Mouse (Mus musculus): ENCODE data around the gene Spag9. TPM values are rescaled to one million over a fixed set of nuclear protein-coding genes. Genes with fewer than 3 reads are reported as not detected.
A peak's percentile ranks its signal among the peaks of the same experiment; 100 is the strongest.

The Spag9 gene
- polyA plus RNA-seq, 1 experiment from 2014 or later = 10.0 TPM

GRCm38 (mm10) chr11:93963013-93963412 lies 32.9 kb upstream of the Spag9 start:
- DNase-seq = no peak
- H3K27ac ChIP-seq = no peak overlapping the region
- H3K27me3 ChIP-seq = no peaks in the 10 kb centered on the region
- peaks cover 19% of the 10 kb centered on the region for H3K4me1 ChIP-seq (replicated peaks)
- H3K9me3 ChIP-seq (replicated peaks) = no peaks in the 10 kb centered on the region
- H3K4me3 ChIP-seq (replicated peaks) = no peak overlapping the region
- H3K4me2 ChIP-seq = no peak overlapping the region
- H3K9ac ChIP-seq = no peak overlapping the region
- 84% methylated on average over 4 of the region's 4 CpGs for WGBS (ENCODE audit: insufficient replicate concordance)
- peaks cover 78% of the 10 kb centered on the region for H3K36me3 ChIP-seq
- ATAC-seq (ENCODE audit: low read depth) = no peak

DNA sequence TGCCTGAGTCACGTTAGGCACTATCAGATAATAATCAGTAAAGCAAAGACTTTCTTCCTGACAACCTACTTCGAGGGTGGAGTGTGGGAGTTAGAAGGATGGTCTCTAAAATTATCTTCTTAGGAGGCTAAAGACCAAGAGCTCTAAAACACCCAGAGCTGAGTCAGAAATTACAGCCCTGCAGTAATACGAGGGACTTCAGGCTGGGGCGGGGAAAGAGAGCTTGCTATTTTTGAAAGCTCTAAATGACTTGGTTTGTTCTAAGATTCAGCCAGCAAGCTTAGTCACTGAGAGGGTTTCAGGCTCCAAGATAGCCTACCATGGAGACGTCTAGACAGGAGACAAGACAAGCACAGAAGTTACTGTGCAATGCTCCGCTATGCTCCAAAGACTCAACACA lies 30.5 kb upstream of the Spag9 start:
- Histone ChIP-seq H3K27me3 (no peaks in the 10 kb centered on the region), H3K27ac (no peak overlapping the region), H3K9me3 (replicated peaks) (no peaks in the 10 kb centered on the region), H3K4me1 (replicated peaks) (peaks cover 29% of the 10 kb centered on the region), H3K4me3 (replicated peaks) (no peak overlapping the region), H3K36me3 (peaks cover 54% of the 10 kb centered on the region), H3K4me2 (0 out of 2 replicates have a peak overlapping the region, but pooled peaks have one; percentile 2), H3K9ac (no peak overlapping the region)
- ATAC-seq (ENCODE audit: low read depth) = no peak
- WGBS (ENCODE audit: insufficient replicate concordance) = 68% methylated on average over 6 of the region's 6 CpGs
- DNase-seq = no peak

- DNase-seq = peak; percentile 27
- peak overlapping the region; percentile 89 for H3K4me2 ChIP-seq
- no peaks in the 10 kb centered on the region for H3K27me3 ChIP-seq
- peaks cover 36% of the 10 kb centered on the region for H3K36me3 ChIP-seq
- peak overlapping the region; percentile 85 for H3K9ac ChIP-seq
- no peaks in the 10 kb centered on the region for H3K9me3 ChIP-seq (replicated peaks)
- H3K27ac ChIP-seq = peak overlapping the region; percentile 76
- H3K4me1 ChIP-seq (replicated peaks) = peaks cover 29% of the 10 kb centered on the region
- no peak for ATAC-seq (ENCODE audit: low read depth)
- WGBS (ENCODE audit: insufficient replicate concordance) = 2% methylated on average over 11 of the region's 11 CpGs
- peak overlapping the region; percentile 83 for H3K4me3 ChIP-seq (replicated peaks)
Measured at GRCm38 (mm10) chr11:93967381-93967780, 28.5 kb upstream of the Spag9 start.

GRCm38 (mm10) chr11:93968005-93968847 lies 27.7 kb upstream of the Spag9 start, which contains the start of the genes Gm20390 and Nme1:
Gm20390 (minus strand) TSS chr11:93968293.
Nme1 (minus strand) TSS chr11:93968521.
- peak within 1 kb of the TSS; percentile 83 for H3K4me3 ChIP-seq (replicated peaks)
- H3K4me2 ChIP-seq = peak within 1 kb of the TSS; percentile 89
- H3K36me3 ChIP-seq = peaks cover 28% of the 10 kb centered on the region
- H3K27me3 ChIP-seq = no peaks in the 10 kb centered on the region
- peak within 1 kb of the TSS; percentile 76 for H3K27ac ChIP-seq
- under 1% methylated on average over 40 of the region's 40 CpGs for WGBS (ENCODE audit: insufficient replicate concordance)
- peaks cover 29% of the 10 kb centered on the region for H3K4me1 ChIP-seq (replicated peaks)
- H3K9ac ChIP-seq = peak within 1 kb of the TSS; percentile 85
- H3K9me3 ChIP-seq (replicated peaks) = no peaks in the 10 kb centered on the region
- DNase-seq (peak; percentile 95), ATAC-seq (ENCODE audit: low read depth) (peak; percentile 96)

DNA sequence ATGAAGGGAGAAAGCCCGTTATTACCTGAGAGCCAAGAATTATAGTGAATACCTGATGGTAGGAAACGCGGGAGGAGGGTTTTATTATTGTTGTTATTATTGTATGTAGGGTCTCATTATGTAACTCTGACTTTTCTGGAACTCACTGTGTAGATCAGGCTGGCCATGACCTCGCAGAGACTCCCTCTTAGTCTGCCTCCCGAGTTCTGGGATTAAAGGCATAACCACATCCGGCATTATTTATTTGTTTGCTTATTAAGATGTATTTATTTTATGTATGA lies 27.1 kb upstream of the Spag9 start:
- Histone ChIP-seq H3K27ac (peak overlapping the region; percentile 76), H3K4me1 (replicated peaks) (peaks cover 29% of the 10 kb centered on the region), H3K27me3 (no peaks in the 10 kb centered on the region), H3K9ac (peak overlapping the region; percentile 85), H3K9me3 (replicated peaks) (no peaks in the 10 kb centered on the region), H3K4me2 (peak overlapping the region; percentile 89), H3K4me3 (replicated peaks) (peak overlapping the region; percentile 83), H3K36me3 (peaks cover 22% of the 10 kb centered on the region)
- no peak for ATAC-seq (ENCODE audit: low read depth)
- no peak for DNase-seq
- WGBS (ENCODE audit: insufficient replicate concordance) = 31% methylated on average over 6 of the region's 6 CpGs

DNA sequence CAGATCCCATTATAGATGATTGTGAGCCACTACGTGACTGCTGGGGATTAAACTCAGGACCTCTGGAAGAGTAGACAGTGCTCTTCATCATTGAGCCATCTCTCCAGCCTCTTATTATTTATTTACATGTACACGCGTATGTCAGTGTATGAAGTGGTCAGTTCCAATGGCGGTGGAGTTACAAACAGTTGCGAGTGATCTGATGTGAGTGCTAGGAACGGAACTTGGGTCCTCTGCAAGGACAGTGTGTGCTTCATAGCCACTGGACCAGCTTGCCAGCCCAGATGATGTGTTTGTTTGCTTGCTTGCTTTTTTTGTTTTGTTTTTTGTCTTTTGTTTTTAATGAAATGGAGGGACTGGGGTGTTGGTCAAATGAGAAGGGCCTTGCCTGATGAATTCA lies 26.7 kb upstream of the Spag9 start:
- H3K27me3 ChIP-seq = no peaks in the 10 kb centered on the region
- no peak for DNase-seq
- H3K4me2 ChIP-seq = peak overlapping the region; percentile 89
- no peaks in the 10 kb centered on the region for H3K9me3 ChIP-seq (replicated peaks)
- H3K27ac ChIP-seq = no peak overlapping the region
- peaks cover 29% of the 10 kb centered on the region for H3K4me1 ChIP-seq (replicated peaks)
- ATAC-seq (ENCODE audit: low read depth) = no peak
- H3K36me3 ChIP-seq = peaks cover 19% of the 10 kb centered on the region
- H3K4me3 ChIP-seq (replicated peaks) = peak overlapping the region; percentile 83; the same call in 1 of the 2 replicates
- WGBS (ENCODE audit: insufficient replicate concordance) = 88% methylated on average over 6 of the region's 6 CpGs
- H3K9ac ChIP-seq = no peak overlapping the region

GRCm38 (mm10) chr11:93969799-93970198 lies 26.1 kb upstream of the Spag9 start:
- Histone ChIP-seq H3K27me3 (no peaks in the 10 kb centered on the region), H3K9ac (no peak overlapping the region), H3K27ac (no peak overlapping the region), H3K4me1 (replicated peaks) (peaks cover 29% of the 10 kb centered on the region), H3K36me3 (peaks cover 12% of the 10 kb centered on the region), H3K4me2 (no peak overlapping the region), H3K9me3 (replicated peaks) (no peaks in the 10 kb centered on the region), H3K4me3 (replicated peaks) (no peak overlapping the region)
- DNase-seq (no peak), ATAC-seq (ENCODE audit: low read depth) (no peak)
- 61% methylated on average over 1 of the region's 1 CpGs for WGBS (ENCODE audit: insufficient replicate concordance)

DNA sequence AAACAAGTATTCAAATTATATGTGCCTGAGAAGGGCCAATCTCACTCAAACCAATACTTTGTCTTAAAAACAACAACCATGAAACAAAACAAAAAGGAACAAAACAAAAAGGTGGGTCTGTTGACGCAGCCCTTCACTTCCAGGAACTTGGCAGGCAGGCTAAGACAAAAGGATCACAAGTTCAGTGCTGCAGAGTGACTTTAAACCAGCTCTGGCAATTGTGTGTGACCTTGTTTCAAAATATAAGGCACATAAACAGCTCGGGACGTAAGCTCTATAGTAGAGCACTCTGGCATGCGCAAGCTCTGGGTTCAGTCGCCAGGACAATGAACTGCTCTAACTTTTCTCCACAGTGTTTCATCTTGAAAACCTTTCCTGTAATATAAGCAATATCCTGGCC lies 22.9 kb upstream of the Spag9 start:
- H3K36me3 ChIP-seq = no peaks in the 10 kb centered on the region
- peaks cover 10% of the 10 kb centered on the region for H3K4me1 ChIP-seq (replicated peaks)
- 75% methylated on average over 5 of the region's 5 CpGs for WGBS (ENCODE audit: insufficient replicate concordance)
- H3K9ac ChIP-seq = no peak overlapping the region
- H3K27ac ChIP-seq = no peak overlapping the region
- no peak overlapping the region for H3K4me3 ChIP-seq (replicated peaks)
- DNase-seq (no peak), ATAC-seq (ENCODE audit: low read depth) (no peak)
- H3K4me2 ChIP-seq = no peak overlapping the region
- H3K9me3 ChIP-seq (replicated peaks) = no peaks in the 10 kb centered on the region
- H3K27me3 ChIP-seq = no peaks in the 10 kb centered on the region

DNA sequence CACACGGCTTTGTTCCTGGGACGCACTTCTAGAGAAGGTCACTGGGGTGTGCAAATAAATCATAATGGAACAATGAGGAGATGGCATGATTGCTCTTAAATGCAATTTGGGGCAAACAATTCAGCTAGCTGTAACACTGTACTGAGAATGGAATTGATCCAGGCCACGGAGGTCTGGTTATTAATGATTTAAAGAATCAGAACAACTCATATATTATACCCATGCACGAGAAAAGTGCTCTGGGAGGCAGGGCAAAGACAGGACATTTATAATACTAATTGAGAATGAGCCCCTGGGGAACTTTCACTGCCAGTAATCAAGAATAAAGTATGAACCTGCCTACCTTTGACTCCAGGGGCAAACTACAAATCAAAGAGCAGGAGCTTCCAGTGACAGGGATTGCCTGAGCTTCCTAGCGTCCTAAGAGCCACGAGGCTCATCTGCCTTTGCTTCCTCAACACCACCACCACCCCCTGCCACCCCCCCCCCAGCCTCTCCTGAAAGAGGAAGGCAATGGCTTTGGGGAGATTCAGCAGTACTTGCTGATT lies 16.3 kb upstream of the Spag9 start:
- H3K4me2 ChIP-seq = no peak overlapping the region
- H3K9me3 ChIP-seq (replicated peaks) = no peaks in the 10 kb centered on the region
- H3K36me3 ChIP-seq = no peaks in the 10 kb centered on the region
- H3K9ac ChIP-seq = no peak overlapping the region
- DNase-seq (no peak), ATAC-seq (ENCODE audit: low read depth) (no peak)
- H3K4me3 ChIP-seq (replicated peaks) = no peak overlapping the region
- WGBS (ENCODE audit: insufficient replicate concordance) = 51% methylated on average over 6 of the region's 6 CpGs
- H3K27ac ChIP-seq = no peak overlapping the region
- H3K4me1 ChIP-seq (replicated peaks) = no peaks in the 10 kb centered on the region
- no peaks in the 10 kb centered on the region for H3K27me3 ChIP-seq

DNA sequence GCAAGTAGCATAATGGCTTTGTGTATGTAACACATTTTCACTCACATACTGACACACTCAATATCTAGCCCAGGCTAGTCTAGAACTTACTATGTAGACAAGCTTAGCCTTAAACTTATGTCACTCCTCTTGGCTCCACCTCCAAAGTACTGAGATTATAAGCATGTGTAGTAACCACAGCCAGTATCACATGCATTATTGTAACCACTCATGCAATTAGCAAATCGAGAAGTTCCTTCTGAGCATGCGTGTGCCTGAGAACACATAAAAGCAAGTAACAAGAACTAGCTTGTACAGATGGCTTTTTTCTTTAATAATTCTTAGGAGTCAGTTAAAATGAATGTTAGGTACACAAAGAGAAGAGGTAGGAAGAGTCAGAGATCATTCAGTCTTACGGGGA lies 11.3 kb upstream of the Spag9 start:
- no peak for ATAC-seq (ENCODE audit: low read depth)
- WGBS (ENCODE audit: insufficient replicate concordance) = 80% methylated on average over 3 of the region's 3 CpGs
- no peak for DNase-seq

GRCm38 (mm10) chr11:93985265-93985664 lies 10.6 kb upstream of the Spag9 start:
- H3K4me2 ChIP-seq = no peak overlapping the region
- H3K27ac ChIP-seq = no peak overlapping the region
- H3K4me3 ChIP-seq (replicated peaks) = no peak overlapping the region
- H3K4me1 ChIP-seq (replicated peaks) = peaks cover 17% of the 10 kb centered on the region
- no peaks in the 10 kb centered on the region for H3K9me3 ChIP-seq (replicated peaks)
- DNase-seq (no peak), ATAC-seq (ENCODE audit: low read depth) (no peak)
- no peak overlapping the region for H3K9ac ChIP-seq
- no peaks in the 10 kb centered on the region for H3K36me3 ChIP-seq
- no peaks in the 10 kb centered on the region for H3K27me3 ChIP-seq
- WGBS (ENCODE audit: insufficient replicate concordance) = 52% methylated on average over 5 of the region's 5 CpGs

More for the DNA sequence above, 11.3 kb upstream of the Spag9 start:
- Histone ChIP-seq H3K36me3 (no peaks in the 10 kb centered on the region), H3K9ac (no peak overlapping the region), H3K4me3 (replicated peaks) (no peak overlapping the region), H3K9me3 (replicated peaks) (no peaks in the 10 kb centered on the region), H3K27ac (no peak overlapping the region), H3K4me2 (no peak overlapping the region), H3K4me1 (replicated peaks) (peaks cover 17% of the 10 kb centered on the region), H3K27me3 (no peaks in the 10 kb centered on the region)

- peaks cover 17% of the 10 kb centered on the region for H3K4me1 ChIP-seq (replicated peaks)
- H3K9me3 ChIP-seq (replicated peaks) = no peaks in the 10 kb centered on the region
- no peak overlapping the region for H3K4me3 ChIP-seq (replicated peaks)
- DNase-seq = no peak
- H3K9ac ChIP-seq = no peak overlapping the region
- no peak overlapping the region for H3K27ac ChIP-seq
- no peak for ATAC-seq (ENCODE audit: low read depth)
- H3K27me3 ChIP-seq = no peaks in the 10 kb centered on the region
- H3K4me2 ChIP-seq = no peak overlapping the region
- no peaks in the 10 kb centered on the region for H3K36me3 ChIP-seq
Measured at GRCm38 (mm10) chr11:93986298-93986697, 9.6 kb upstream of the Spag9 start.

Data from liver, embryonic 13.5 days (tissue).